Mouse (Mus musculus) frontal cortex, postnatal 14 days (tissue): ENCODE measurements around the gene Got2.
"Not testable (repeated sequence)": the region's sequence is repeated elsewhere in the genome, so short reads cannot be mapped to it uniquely, and the experiment has no call there.

Experiments used
- DNase-seq, 2 experiments: peaks; one replicate each; pipeline ENCODE4 v3.0.0; 2022; ENCODE audit warnings: low spot score in 2 of 2

The Got2 gene

GRCm38 (mm10) chr8:95871690-95872089 lies 16.7 kb downstream of the Got2 start:
- DNase-seq, result no peak

- not testable (repeated sequence) for DNase-seq
These were observed 23.5 kb downstream of the Got2 start for GRCm38 (mm10) chr8:95864851-95865250.

GRCm38 (mm10) chr8:95863761-95864440 lies 24.4 kb downstream of the Got2 start:
- not testable (repeated sequence) for DNase-seq

- DNase-seq, result no peak
These were observed 34.2 kb downstream of the Got2 start for GRCm38 (mm10) chr8:95854174-95854573.

- DNase-seq, result peak; percentile 66 to 70
These were observed 35.1 kb downstream of the Got2 start, which contains the start of gene Slc38a7 for GRCm38 (mm10) chr8:95853102-95853843. Gene Slc38a7 (minus strand): TSS chr8:95853539.

- no peak for DNase-seq
These were observed 36.1 kb downstream of the Got2 start for GRCm38 (mm10) chr8:95852290-95852689.

- no peak for DNase-seq
These were observed 38.0 kb downstream of the Got2 start for GRCm38 (mm10) chr8:95850326-95850725.

GRCm38 (mm10) chr8:95848734-95849464 lies 39.4 kb downstream of the Got2 start:
- no peak for DNase-seq

- no peak for DNase-seq
These were observed 40.2 kb downstream of the Got2 start for GRCm38 (mm10) chr8:95848061-95848551.

GRCm38 (mm10) chr8:95845026-95845425 lies 43.3 kb downstream of the Got2 start:
- no peak for DNase-seq

GRCm38 (mm10) chr8:95843968-95844367 lies 44.4 kb downstream of the Got2 start:
- no peak for DNase-seq

- DNase-seq, result no peak
These were observed 46.9 kb downstream of the Got2 start for GRCm38 (mm10) chr8:95841436-95841835.

- DNase-seq, result no peak
These were observed 49.1 kb downstream of the Got2 start for GRCm38 (mm10) chr8:95839289-95839688.

GRCm38 (mm10) chr8:95837266-95837665 lies 51.1 kb downstream of the Got2 start:
- no peak for DNase-seq

- DNase-seq, result no peak
These were observed 52.5 kb downstream of the Got2 start for GRCm38 (mm10) chr8:95835891-95836290.

- no peak for DNase-seq
These were observed 54.8 kb downstream of the Got2 start for GRCm38 (mm10) chr8:95833435-95833984.

- DNase-seq, result peak; percentile 72 to 90
These were observed 55.5 kb downstream of the Got2 start for GRCm38 (mm10) chr8:95832603-95833434.

- DNase-seq, result no peak
These were observed 58.2 kb downstream of the Got2 start for GRCm38 (mm10) chr8:95830144-95830543.

- DNase-seq, result not testable (repeated sequence)
These were observed 63.2 kb downstream of the Got2 start, which contains the start of gene Sap18b for GRCm38 (mm10) chr8:95825162-95825561. Gene Sap18b (plus strand): TSS chr8:95825346.

GRCm38 (mm10) chr8:95822699-95823098 lies 65.6 kb downstream of the Got2 start:
- no peak for DNase-seq

GRCm38 (mm10) chr8:95822096-95822495 lies 66.3 kb downstream of the Got2 start:
- no peak for DNase-seq
